Mouse (Mus musculus): Measurements from ENCODE around the gene Eprs. TPM values are rescaled to one million over a fixed set of nuclear protein-coding genes. Genes with fewer than 3 reads are reported as not detected.

Eprs gene
- polyA plus RNA-seq, 1 experiment from 2014 or later = 112 TPM

DNA sequence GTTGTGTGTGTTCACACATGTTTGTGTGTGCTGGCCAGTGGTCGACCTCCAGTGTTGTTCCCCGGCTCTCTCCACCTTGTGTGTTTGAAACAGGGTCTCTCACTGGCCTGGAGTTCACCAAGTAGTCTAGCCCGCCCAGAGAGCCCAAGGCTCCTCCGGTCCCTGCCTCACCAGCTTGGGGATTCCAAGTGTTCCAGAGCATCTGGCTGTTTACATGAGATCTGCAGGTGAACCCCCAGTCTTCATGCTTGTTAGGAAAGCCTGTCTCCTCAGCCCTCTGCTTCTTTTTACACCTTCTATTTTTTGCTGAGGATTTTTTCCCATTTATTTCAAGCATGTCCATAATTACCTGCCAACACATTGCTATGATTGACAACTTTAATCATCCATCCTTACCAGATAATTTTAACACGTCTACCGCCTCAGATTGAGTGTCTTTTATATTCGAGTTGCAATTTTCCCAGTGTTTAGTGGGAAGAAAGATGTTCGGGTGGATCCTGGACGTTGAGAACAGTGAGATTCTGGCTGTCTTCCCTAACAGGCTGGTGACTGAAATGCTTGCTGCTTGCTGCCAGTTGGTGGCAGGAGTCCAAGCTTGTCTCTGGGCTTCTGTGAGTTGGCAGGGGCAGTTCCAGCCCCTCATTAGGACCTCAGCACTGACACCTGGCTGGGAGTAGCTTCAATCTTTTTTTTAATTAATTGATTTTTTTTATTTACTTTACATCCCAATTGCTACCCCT, 76.2 kb downstream of the Eprs start:
- 77% methylated on average over 9 of the region's 9 CpGs for WGBS
- H3K27me3 ChIP-seq (ENCODE audit: insufficient read depth, poor library complexity, severe bottlenecking) = no peaks in the 10 kb centered on the region
- H3K4me3 ChIP-seq = no peak overlapping the region
- no peak overlapping the region for H3K27ac ChIP-seq
- H3K36me3 ChIP-seq = no peaks in the 10 kb centered on the region
- no peaks in the 10 kb centered on the region for H3K9me3 ChIP-seq
- H3K4me1 ChIP-seq (replicated peaks) = 0 out of 2 replicates have a peak, but pooled peaks cover 3% of the 10 kb centered on the region
- no peak for DNase-seq (ENCODE audit: low spot score)

DNA sequence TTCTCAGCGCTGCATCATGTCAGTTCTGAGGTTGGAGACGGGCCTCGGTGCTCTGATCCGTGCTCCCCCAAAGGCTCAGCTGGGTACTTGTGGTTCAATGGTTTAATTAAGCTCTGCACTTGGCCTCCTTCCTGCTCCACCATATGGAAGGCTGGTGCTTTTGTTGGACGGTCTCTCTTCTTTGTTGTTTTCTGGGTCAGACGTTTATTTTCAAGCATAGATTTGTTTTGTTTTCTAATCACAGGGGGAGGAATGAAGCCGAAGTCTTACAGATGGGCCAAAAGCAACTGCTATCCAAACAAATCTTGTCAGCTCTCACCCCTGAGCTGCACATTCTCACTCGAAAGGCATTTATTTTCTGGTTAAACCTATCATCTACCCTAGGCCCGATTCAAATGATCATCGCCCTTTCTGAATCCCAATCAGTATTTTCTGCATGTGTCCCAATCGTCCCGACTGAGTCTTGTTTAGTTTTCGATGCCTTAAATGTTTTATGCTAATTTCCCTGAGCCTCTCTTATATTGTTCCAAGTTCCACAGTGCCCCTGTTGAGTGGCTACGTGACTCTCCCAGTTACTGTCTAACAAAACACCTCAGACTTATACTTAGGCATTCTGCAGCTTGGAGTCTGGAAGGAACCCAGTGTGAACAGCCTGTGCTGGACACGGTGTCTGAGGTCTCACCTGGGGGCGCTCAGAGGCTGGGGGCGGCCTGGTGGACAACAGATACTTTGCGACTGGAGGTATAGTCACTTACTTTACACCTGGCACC, 79.0 kb downstream of the Eprs start:
- WGBS = 73% methylated on average over 18 of the region's 18 CpGs
- peak; percentile 7 for DNase-seq (ENCODE audit: low spot score)

DNA sequence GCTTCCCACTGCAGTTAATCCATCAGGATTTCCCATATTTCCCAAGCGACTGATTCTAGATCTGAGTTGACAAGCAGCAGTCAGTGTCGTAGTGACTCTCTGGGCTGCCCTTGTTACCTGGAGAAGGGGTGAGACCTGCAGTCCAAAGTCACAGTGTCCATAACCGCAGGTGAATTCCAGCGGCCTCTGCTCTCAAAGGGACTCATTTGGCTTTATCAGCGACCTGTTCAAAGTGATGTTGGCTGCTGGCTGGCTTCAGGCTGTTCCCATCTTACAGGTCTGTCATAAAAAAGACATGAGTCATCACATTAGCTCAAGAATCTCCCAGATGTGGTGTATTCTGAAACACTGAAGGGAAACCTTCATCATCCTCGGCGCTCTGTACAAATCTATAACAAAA, 86.1 kb downstream of the Eprs start:
- 90% methylated on average over 7 of the region's 7 CpGs for WGBS
- Histone ChIP-seq H3K4me3 (no peak overlapping the region), H3K27ac (no peak overlapping the region), H3K36me3 (no peaks in the 10 kb centered on the region), H3K27me3 (ENCODE audit: insufficient read depth, poor library complexity, severe bottlenecking) (peaks cover 13% of the 10 kb centered on the region), H3K4me1 (replicated peaks) (no peaks in the 10 kb centered on the region), H3K9me3 (no peaks in the 10 kb centered on the region)
- DNase-seq (ENCODE audit: low spot score) = no peak

More for the DNA sequence above, 79.0 kb downstream of the Eprs start:
- no peak overlapping the region for H3K4me3 ChIP-seq
- H3K9me3 ChIP-seq = no peaks in the 10 kb centered on the region
- H3K27me3 ChIP-seq (ENCODE audit: insufficient read depth, poor library complexity, severe bottlenecking) = no peaks in the 10 kb centered on the region
- H3K4me1 ChIP-seq (replicated peaks) = 0 out of 2 replicates have a peak, but pooled peaks cover 3% of the 10 kb centered on the region
- peak overlapping the region; percentile 30; the same call in 1 of the 2 replicates for H3K27ac ChIP-seq
- no peaks in the 10 kb centered on the region for H3K36me3 ChIP-seq

DNA sequence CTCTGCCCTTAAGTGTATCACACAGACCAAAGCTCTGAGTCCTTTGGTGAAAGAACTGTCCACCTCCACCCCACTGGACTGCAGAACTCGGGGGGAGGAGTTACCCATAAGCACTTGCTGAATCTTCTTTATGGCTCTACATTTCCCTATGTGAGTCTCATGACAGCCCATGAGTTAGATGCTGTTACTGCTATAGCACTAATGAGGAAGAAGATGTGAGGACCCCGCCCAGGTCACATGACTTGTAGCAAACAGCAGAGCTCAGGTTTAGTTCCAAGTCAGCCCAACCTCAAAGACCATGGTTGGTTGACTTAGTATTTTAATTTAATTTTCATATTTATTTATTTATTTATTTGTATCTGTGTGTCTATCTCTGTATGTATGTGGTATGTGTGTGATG, 86.9 kb downstream of the Eprs start:
- Histone ChIP-seq H3K27ac (no peak overlapping the region), H3K36me3 (no peaks in the 10 kb centered on the region), H3K9me3 (no peaks in the 10 kb centered on the region), H3K4me3 (no peak overlapping the region), H3K4me1 (replicated peaks) (peaks cover 6% of the 10 kb centered on the region), H3K27me3 (ENCODE audit: insufficient read depth, poor library complexity, severe bottlenecking) (peaks cover 21% of the 10 kb centered on the region)
- no peak for DNase-seq (ENCODE audit: low spot score)
- 81% methylated on average over 2 of the region's 2 CpGs for WGBS

DNA sequence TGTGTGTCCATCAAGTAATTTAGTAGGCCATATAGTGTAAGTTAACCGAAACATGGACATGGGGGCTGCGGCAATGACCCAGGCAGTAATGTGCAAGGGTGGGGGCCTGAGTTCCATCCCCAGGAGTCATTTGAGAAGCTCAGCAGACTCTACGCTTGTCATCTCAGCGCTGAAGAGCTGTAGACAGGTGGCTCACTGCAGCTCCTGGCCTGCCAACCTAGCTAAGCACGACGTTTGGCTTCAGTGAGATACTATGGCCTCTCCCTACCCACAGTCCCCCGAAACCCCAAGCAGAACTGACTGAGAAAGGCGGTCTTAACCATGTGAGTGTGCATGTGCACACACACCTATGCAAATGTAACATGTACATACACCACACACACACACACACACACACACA, 88.2 kb downstream of the Eprs start:
- Histone ChIP-seq H3K9me3 (no peaks in the 10 kb centered on the region), H3K4me3 (no peak overlapping the region), H3K27me3 (ENCODE audit: insufficient read depth, poor library complexity, severe bottlenecking) (peaks cover 34% of the 10 kb centered on the region), H3K27ac (0 out of 2 replicates have a peak overlapping the region, but pooled peaks have one; percentile 9), H3K36me3 (no peaks in the 10 kb centered on the region), H3K4me1 (replicated peaks) (peaks cover 18% of the 10 kb centered on the region)
- no peak for DNase-seq (ENCODE audit: low spot score)
- 90% methylated on average over 8 of the region's 8 CpGs for WGBS

DNA sequence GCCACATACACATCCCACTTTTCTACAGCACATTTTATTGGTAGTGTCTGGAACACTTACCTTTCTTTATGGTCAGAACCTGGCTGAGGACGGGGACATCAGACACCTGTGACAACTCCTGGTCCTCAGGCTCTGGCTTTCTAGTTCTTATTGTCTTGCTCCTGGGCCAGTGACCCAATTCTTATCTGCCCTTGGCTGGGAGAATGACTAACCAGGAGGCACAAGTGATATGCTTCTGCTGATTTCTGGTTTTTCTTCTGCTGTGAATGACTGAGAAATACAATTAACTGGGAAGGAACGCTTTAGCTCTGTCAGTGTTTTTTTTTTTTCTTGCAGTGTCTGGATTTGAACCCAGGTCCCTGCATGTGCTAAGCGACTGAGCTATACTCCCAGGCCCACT, 88.7 kb downstream of the Eprs start:
- Histone ChIP-seq H3K4me3 (no peak overlapping the region), H3K4me1 (replicated peaks) (peaks cover 18% of the 10 kb centered on the region), H3K36me3 (no peaks in the 10 kb centered on the region), H3K27me3 (ENCODE audit: insufficient read depth, poor library complexity, severe bottlenecking) (peaks cover 39% of the 10 kb centered on the region), H3K9me3 (no peaks in the 10 kb centered on the region), H3K27ac (no peak overlapping the region)
- DNase-seq (ENCODE audit: low spot score) = no peak
- 92% methylated on average over 3 of the region's 3 CpGs for WGBS

DNA sequence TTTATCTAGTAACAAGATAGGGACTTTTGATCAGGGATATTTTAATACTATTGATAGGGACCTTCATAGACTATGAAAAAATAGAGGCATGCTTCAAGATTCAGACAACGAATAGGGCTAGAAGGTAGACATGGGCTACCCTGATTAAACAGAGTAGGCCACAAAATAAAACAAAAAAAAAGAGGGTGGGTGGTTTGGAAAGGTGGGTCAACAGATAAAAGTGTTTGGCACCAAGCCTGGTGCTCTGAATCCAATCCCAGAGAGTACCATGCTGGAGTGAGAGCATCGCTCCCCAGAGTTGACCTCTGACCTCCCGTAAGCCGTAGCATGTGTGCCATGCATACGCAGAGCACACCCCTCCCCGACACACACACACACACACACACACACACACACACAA, 89.6 kb downstream of the Eprs start:
- Histone ChIP-seq H3K4me1 (replicated peaks) (peaks cover 18% of the 10 kb centered on the region), H3K36me3 (no peaks in the 10 kb centered on the region), H3K4me3 (no peak overlapping the region), H3K27ac (no peak overlapping the region), H3K27me3 (ENCODE audit: insufficient read depth, poor library complexity, severe bottlenecking) (peaks cover 48% of the 10 kb centered on the region), H3K9me3 (no peaks in the 10 kb centered on the region)
- 89% methylated on average over 6 of the region's 6 CpGs for WGBS
- DNase-seq (ENCODE audit: low spot score) = no peak

DNA sequence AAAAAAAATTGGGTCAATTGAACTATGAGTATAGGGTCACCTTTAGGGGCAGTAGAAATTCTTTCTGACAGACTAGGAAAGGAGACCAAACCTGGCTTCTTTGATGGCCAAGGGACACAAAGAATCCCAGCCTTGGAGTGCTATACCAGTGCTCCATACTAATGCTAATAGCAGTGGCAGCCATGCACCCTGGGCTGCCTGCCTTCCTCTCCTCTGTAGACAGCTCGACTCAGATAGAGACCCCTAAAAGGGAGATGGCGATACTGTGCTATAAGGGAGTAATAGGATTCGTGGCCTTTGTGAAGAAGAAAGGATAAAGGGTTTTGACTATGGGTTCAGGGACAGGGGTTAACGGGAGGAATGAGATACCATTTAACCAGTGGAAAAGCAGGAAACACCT, 91.3 kb downstream of the Eprs start:
- WGBS = 44% methylated on average over 4 of the region's 4 CpGs
- no peaks in the 10 kb centered on the region for H3K36me3 ChIP-seq
- peak overlapping the region; percentile 70; the same call in 1 of the 2 replicates for H3K27ac ChIP-seq
- H3K4me1 ChIP-seq (replicated peaks) = peaks cover 18% of the 10 kb centered on the region
- H3K4me3 ChIP-seq = peak overlapping the region; percentile 60
- DNase-seq (ENCODE audit: low spot score) = no peak
- no peaks in the 10 kb centered on the region for H3K9me3 ChIP-seq
- peaks cover 51% of the 10 kb centered on the region for H3K27me3 ChIP-seq (ENCODE audit: insufficient read depth, poor library complexity, severe bottlenecking)

DNA sequence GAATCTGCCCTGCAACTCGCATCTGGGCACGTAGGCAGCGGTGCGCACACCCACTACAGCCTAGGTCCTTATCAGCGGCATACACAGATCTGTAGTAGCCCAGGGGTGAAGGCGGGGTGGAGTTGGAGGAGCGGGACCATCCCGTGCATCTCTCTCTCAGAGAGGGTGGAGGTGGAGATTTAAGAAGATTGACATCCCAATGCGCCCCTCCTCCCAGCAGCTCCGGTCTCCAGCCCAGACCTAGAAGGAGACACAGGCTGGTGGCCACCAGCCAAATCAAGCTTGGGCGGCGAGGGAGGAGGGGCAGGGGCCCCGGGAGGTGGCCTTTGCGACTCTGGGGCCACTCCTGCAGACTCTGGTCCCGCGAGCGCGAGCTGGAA, 91.7 kb downstream of the Eprs start, which contains the start of gene Slc30a10:
TSS of gene Slc30a10 (plus strand) at position 274 of the 380 bp plus-strand sequence.
- DNase-seq (ENCODE audit: low spot score) = peak; percentile 53
- peak within 1 kb of the TSS; percentile 70 for H3K27ac ChIP-seq
- H3K27me3 ChIP-seq (ENCODE audit: insufficient read depth, poor library complexity, severe bottlenecking) = peaks cover 51% of the 10 kb centered on the region
- no peaks in the 10 kb centered on the region for H3K36me3 ChIP-seq
- peak within 1 kb of the TSS; percentile 60 for H3K4me3 ChIP-seq
- H3K9me3 ChIP-seq = no peaks in the 10 kb centered on the region
- H3K4me1 ChIP-seq (replicated peaks) = peaks cover 18% of the 10 kb centered on the region
- 2% methylated on average over 18 of the region's 18 CpGs for WGBS

DNA sequence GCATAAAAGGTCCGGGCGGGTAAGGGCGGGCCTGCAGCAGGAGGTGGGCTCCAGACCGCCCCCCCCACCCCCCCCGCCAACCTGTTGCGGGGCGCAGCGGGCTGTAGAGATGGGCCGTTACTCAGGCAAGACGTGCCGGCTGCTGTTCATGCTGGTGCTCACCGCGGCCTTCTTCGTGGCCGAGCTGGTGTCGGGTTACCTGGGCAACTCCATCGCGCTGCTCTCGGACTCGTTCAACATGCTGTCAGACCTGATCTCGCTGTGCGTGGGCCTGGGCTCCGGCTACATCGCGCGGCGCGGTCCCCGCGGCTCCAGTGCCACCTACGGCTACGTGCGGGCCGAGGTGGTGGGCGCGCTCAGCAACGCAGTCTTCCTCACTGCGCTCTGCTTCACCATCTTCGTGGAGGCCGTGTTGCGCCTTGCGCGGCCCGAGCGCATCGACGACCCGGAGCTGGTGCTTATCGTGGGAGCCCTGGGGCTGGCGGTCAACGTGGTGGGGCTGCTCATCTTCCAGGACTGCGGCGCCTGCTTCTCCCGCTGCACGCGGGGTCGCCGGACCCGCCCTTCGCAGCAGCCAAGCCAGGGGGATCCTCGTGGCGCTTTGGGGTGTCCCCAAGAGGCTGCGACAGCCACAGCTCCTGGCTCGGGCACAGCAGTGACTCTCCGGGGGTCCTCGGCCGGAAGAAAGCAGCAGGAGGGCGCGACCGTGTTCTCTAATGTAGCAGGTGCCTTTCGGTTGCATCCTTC, 92.3 kb downstream of the Eprs start:
- WGBS = under 1% methylated on average over 71 of the region's 71 CpGs
- peaks cover 18% of the 10 kb centered on the region for H3K4me1 ChIP-seq (replicated peaks)
- H3K4me3 ChIP-seq = peak overlapping the region; percentile 60
- H3K27me3 ChIP-seq (ENCODE audit: insufficient read depth, poor library complexity, severe bottlenecking) = peaks cover 51% of the 10 kb centered on the region
- peak overlapping the region; percentile 70 for H3K27ac ChIP-seq
- DNase-seq (ENCODE audit: low spot score) = peak; percentile 70
- no peaks in the 10 kb centered on the region for H3K36me3 ChIP-seq
- no peaks in the 10 kb centered on the region for H3K9me3 ChIP-seq

DNA sequence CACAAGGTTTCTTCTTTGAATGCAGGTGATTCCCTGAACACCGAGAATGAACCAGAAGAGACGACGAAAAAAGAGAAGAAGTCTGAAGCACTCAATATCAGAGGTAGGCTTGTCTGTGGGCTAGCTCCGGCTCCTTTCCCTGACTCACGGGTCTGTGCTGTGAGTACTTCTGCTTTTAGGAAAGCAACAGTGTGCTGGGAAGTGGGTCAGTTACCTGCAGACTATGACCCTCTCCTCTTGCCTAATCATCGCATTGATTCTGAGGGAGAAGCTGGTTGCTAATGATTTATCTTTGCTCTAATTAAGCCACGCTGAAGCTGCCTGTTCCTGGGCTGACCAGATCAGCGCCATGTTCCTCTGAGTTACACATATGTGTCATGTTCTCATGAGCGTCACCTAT, 93.5 kb downstream of the Eprs start:
- peaks cover 18% of the 10 kb centered on the region for H3K4me1 ChIP-seq (replicated peaks)
- peaks cover 51% of the 10 kb centered on the region for H3K27me3 ChIP-seq (ENCODE audit: insufficient read depth, poor library complexity, severe bottlenecking)
- no peak overlapping the region for H3K27ac ChIP-seq
- no peaks in the 10 kb centered on the region for H3K36me3 ChIP-seq
- peak overlapping the region; percentile 60; the same call in 1 of the 2 replicates for H3K4me3 ChIP-seq
- DNase-seq (ENCODE audit: low spot score) = no peak
- 85% methylated on average over 9 of the region's 9 CpGs for WGBS
- no peaks in the 10 kb centered on the region for H3K9me3 ChIP-seq

DNA sequence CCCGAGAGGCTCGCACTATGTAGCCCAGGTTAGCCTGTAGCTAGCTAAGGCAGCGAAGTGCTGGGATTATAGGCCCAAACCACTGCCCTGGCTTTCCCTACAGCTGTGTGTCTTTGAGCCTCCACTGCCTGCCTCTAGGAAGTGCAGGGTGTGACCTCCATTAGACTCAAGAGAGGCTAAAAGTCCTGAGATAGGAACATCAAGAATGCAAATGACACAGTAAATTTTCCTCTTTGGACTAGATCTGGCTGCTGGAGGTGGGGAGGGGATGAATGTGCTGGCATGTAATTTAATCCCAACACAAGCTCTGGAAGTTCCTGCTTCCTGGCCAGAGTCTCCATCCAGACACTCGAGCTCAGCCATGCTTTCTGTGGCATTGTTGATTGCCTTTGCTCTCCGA, 97.3 kb downstream of the Eprs start:
- H3K36me3 ChIP-seq = no peaks in the 10 kb centered on the region
- H3K4me1 ChIP-seq (replicated peaks) = peaks cover 17% of the 10 kb centered on the region
- no peaks in the 10 kb centered on the region for H3K9me3 ChIP-seq
- no peak overlapping the region for H3K4me3 ChIP-seq
- 83% methylated on average over 5 of the region's 5 CpGs for WGBS
- no peak for DNase-seq (ENCODE audit: low spot score)
- peaks cover 27% of the 10 kb centered on the region for H3K27me3 ChIP-seq (ENCODE audit: insufficient read depth, poor library complexity, severe bottlenecking)
- H3K27ac ChIP-seq = no peak overlapping the region
